Mouse (Mus musculus) intestine, postnatal 0 days (tissue): ENCODE data around the gene 9330161L09Rik. TPM values are rescaled to one million over a fixed set of nuclear protein-coding genes. Genes with fewer than 3 reads are reported as not detected.

ENCODE experiments used
- ATAC-seq: fragments of 200-750 bp; cut with Nextera tagmentation; 2 replicates; pipeline ENCODE4 v1.8.0; 2017; ENCODE audit warnings: mild to moderate bottlenecking, moderate TSS enrichment, moderate library complexity
- H3K27ac ChIP-seq: fragments of 300-500 bp; sonication (generic); 2 replicates; pipeline ENCODE4 v1.5.1; 2014; ENCODE audit warnings: mild to moderate bottlenecking, low read depth, low read length, moderate library complexity
- H3K27me3 ChIP-seq: fragments of 300-500 bp; sonication (generic); replicated peaks from 2 replicates; pipeline ENCODE4 v1.6.1; 2014; ENCODE audit warnings: low read length, mixed read lengths; ENCODE audit not compliant: control insufficient read depth, insufficient read depth
- H3K36me3 ChIP-seq: fragments of 300-500 bp; sonication (generic); 2 replicates; pipeline ENCODE4 v1.6.1; 2014; ENCODE audit warnings: mild to moderate bottlenecking, moderate library complexity; ENCODE audit not compliant: control insufficient read depth, insufficient read depth
- H3K4me1 ChIP-seq: fragments of 300-500 bp; sonication (generic); replicated peaks from 2 replicates; pipeline ENCODE4 v1.6.1; 2014; ENCODE audit warnings: antibody characterized with exemption, low read length, mixed read lengths; ENCODE audit not compliant: control insufficient read depth, insufficient read depth
- H3K4me2 ChIP-seq: fragments of 300-500 bp; sonication (generic); replicated peaks from 2 replicates; pipeline ENCODE4 v1.6.1; 2014; ENCODE audit warnings: low read depth, mild to moderate bottlenecking, moderate library complexity
- H3K4me3 ChIP-seq: fragments of 300-500 bp; sonication (generic); 2 replicates; pipeline ENCODE4 v1.5.1; 2014; ENCODE audit warnings: low read depth, low read length
- H3K9ac ChIP-seq: fragments of 300-500 bp; sonication (generic); 2 replicates; pipeline ENCODE4 v1.6.1; 2014; ENCODE audit warnings: mild to moderate bottlenecking, low read depth, low read length
- H3K9me3 ChIP-seq: fragments of 300-500 bp; sonication (generic); 2 replicates; pipeline ENCODE4 v1.6.1; 2016; ENCODE audit warnings: mixed run types; ENCODE audit not compliant: control insufficient read depth
- CTCF ChIP-seq: sonication (generic); IDR thresholded peaks from 2 replicates; pipeline ENCODE4 v1.5.1; 2016; ENCODE audit warnings: low read depth, mild to moderate bottlenecking, control low read depth, antibody characterized with exemption, moderate library complexity
- WGBS: fragments of 180-500 bp; shearing (Covaris S2); extraction: QIAGEN DNeasy Blood & Tissue Kit; methylation state at CpG from one replicate; pipeline ENCODE4 v1.1.7; 2014; 5-methylcytosine and 5-hydroxymethylcytosine counted together
- polyA plus RNA-seq: library from polyadenylated mRNA; unstranded; fragments of >200 nt; fragmentation: Nextera tagmentation; extraction: Ambion mirVana; gene quantifications from 2 replicates; pipeline ENCODE4 v1.2.1, GENCODE M21; 2015

The 9330161L09Rik gene
- polyA plus RNA-seq, 1 experiment from 2014 or later = not detected

DNA sequence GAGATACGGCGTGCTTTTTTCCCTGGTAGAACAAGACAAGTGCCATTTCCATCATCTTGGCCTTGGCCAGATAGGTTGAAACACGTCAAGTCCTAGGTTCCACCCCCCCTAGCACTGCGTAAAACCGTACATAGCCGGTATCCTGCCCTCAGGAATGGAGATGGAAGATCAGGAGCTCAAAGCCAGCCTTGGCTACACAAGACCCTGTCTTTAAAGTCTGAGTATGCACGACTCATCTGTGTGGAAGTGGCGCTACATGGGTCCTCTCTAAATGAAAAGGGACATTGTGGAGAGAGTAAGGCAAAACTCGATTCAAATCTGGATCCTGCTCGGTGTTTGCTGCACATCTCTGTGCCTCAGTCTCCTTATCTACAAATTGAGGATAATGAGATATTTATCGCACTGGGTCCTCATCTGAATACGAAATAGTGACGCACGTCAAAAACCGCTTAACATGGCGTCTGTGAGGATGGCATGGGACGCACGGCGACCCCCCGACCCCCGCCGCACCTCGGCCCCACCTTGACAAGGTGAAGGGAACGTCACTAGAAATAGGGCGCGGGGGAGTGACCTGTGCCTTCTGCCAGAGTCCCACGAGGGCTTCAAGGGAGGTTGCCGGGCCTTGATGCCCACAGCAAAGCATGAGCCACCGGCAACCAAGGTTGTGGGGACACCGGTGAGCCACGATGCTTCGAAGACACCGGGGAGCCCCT, 17.6 kb upstream of the 9330161L09Rik start:
- Histone ChIP-seq H3K4me2 (peak overlapping the region; percentile 73), H3K4me3 (peak overlapping the region; percentile 69), H3K9ac (peak overlapping the region; percentile 72), H3K27me3 (no peaks in the 10 kb centered on the region), H3K27ac (0 out of 2 replicates have a peak overlapping the region, but pooled peaks have one; percentile 36), H3K9me3 (no peaks in the 10 kb centered on the region), H3K36me3 (peaks cover 17% of the 10 kb centered on the region; the same call in 1 of the 2 replicates), H3K4me1 (0 out of 2 replicates have a peak, but pooled peaks cover 8% of the 10 kb centered on the region)
- no peak for TF ChIP-seq CTCF
- ATAC-seq = peak; percentile 25
- 9% methylated on average over 33 of the region's 33 CpGs for WGBS

GRCm38 (mm10) chr12:103408144-103408543, 524 bp upstream of the 9330161L09Rik start:
- H3K4me3 ChIP-seq = no peak overlapping the region
- no peaks in the 10 kb centered on the region for H3K4me1 ChIP-seq
- H3K4me2 ChIP-seq = no peak overlapping the region
- no peaks in the 10 kb centered on the region for H3K27me3 ChIP-seq
- peaks cover 85% of the 10 kb centered on the region for H3K36me3 ChIP-seq
- H3K9ac ChIP-seq = no peak overlapping the region
- 90% methylated on average over 10 of the region's 10 CpGs for WGBS
- ATAC-seq = no peak
- H3K27ac ChIP-seq = no peak overlapping the region
- no peaks in the 10 kb centered on the region for H3K9me3 ChIP-seq
- no peak for TF ChIP-seq CTCF

DNA sequence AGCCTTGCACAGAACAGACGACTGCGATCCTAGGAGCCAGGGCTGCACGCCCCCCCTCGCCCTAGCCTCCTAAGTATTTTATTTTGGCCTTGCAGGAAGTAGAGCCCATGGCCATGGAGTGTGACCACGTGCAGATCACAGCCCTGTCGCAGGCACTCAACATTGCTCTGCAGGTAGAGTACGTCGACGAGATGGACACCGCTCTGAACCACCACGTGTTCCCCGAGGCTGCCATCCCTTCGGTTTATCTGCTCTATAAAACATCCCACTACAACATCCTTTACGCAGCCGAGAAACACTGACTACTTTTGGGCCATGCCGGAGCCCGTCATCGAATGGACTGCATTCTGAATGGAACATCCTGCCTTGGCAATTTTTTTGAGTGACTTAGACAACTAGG, 3.5 kb downstream of the 9330161L09Rik start:
- Histone ChIP-seq H3K4me2 (no peak overlapping the region), H3K9ac (no peak overlapping the region), H3K4me1 (no peaks in the 10 kb centered on the region), H3K27ac (no peak overlapping the region), H3K27me3 (no peaks in the 10 kb centered on the region), H3K36me3 (peaks cover 46% of the 10 kb centered on the region), H3K9me3 (no peaks in the 10 kb centered on the region), H3K4me3 (no peak overlapping the region)
- no peak for TF ChIP-seq CTCF
- no peak for ATAC-seq
- WGBS = 86% methylated on average over 18 of the region's 18 CpGs

GRCm38 (mm10) chr12:103396751-103397150, 10.9 kb downstream of the 9330161L09Rik start:
- no peak for TF ChIP-seq CTCF
- whole genome bisulfite sequencing = 86% methylated on average over 7 of the region's 7 CpGs
- ATAC-seq = no peak

GRCm38 (mm10) chr12:103395486-103396275, 11.9 kb downstream of the 9330161L09Rik start:
- Histone ChIP-seq H3K27ac (no peak overlapping the region), H3K4me1 (0 out of 2 replicates have a peak, but pooled peaks cover 5% of the 10 kb centered on the region), H3K9me3 (no peaks in the 10 kb centered on the region), H3K4me2 (no peak overlapping the region), H3K4me3 (no peak overlapping the region), H3K27me3 (no peaks in the 10 kb centered on the region), H3K36me3 (no peaks in the 10 kb centered on the region; the same call in 1 of the 2 replicates), H3K9ac (no peak overlapping the region)
- no peak for TF ChIP-seq CTCF
- no peak for ATAC-seq
- 67% methylated on average over 12 of the region's 12 CpGs for WGBS

More at GRCm38 (mm10) chr12:103396751-103397150, 10.9 kb downstream of the 9330161L09Rik start:
- Histone ChIP-seq H3K9me3 (no peaks in the 10 kb centered on the region), H3K4me2 (no peak overlapping the region), H3K4me3 (no peak overlapping the region), H3K36me3 (no peaks in the 10 kb centered on the region; the same call in 1 of the 2 replicates), H3K9ac (no peak overlapping the region), H3K27ac (no peak overlapping the region), H3K4me1 (0 out of 2 replicates have a peak, but pooled peaks cover 5% of the 10 kb centered on the region), H3K27me3 (no peaks in the 10 kb centered on the region)

GRCm38 (mm10) chr12:103393528-103393927, 14.1 kb downstream of the 9330161L09Rik start:
- Histone ChIP-seq H3K9ac (no peak overlapping the region), H3K4me2 (no peak overlapping the region), H3K4me1 (peaks cover 10% of the 10 kb centered on the region), H3K36me3 (no peaks in the 10 kb centered on the region), H3K27me3 (no peaks in the 10 kb centered on the region), H3K4me3 (no peak overlapping the region), H3K9me3 (no peaks in the 10 kb centered on the region), H3K27ac (no peak overlapping the region)
- ATAC-seq = no peak
- no peak for TF ChIP-seq CTCF
- 22% methylated on average over 6 of the region's 6 CpGs for WGBS
